7 mouse cellular contexts compared by ENCODE assay signal in the genomic region with DNA sequence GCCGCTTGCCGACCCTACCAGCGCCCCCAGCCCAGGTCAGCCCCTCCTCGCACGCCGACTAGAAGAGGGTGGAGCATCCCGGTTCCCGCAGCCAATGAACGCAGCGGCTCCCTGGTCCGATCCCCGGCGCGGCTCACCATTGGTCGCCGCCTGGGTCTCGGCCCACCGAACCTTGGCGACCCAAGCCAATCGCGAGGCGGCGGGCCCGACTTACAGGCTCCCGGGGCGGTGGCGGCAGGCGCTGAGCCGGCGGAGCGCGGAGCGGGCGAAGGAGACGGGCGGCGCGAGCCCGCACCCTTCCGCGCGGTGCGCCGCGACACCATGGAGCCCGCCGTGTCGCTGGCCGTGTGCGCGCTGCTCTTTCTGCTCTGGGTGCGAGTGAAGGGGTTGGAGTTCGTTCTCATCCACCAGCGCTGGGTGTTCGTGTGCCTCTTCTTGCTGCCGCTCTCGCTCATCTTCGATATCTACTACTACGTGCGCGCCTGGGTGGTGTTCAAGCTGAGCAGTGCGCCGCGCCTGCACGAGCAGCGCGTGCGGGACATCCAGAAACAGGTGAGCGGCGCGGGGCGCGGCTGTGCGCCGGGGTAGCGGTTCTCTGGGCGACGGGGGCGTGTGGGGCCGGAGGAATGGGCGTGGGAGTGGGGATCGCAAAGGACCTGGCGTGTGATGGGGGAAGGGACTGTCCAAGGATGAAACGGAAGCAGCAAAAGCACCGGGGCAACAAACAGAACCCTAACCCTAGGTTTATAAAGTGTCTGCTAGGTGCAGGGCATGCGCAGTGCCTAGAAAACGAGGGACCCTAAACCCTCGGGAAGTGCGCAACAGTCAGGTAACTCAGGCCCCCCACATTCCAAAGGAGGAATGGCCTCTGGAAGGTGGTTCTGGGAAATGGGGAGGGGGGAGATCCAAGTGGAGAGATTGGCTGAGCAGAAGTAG. TPM values are rescaled to one million over a fixed set of nuclear protein-coding genes. Genes with fewer than 3 reads are reported as not detected.
A peak's percentile ranks its signal among the peaks of the same experiment; 100 is the strongest.
DNase-seq lines count a peak whose midpoint lies in the region; ATAC-seq lines count a peak whose summit lies in the region.

Gene Dhcr24 (plus strand): TSS at position 193 of the 936 bp plus-strand sequence.

- H3K27ac ChIP-seq in embryonic facial prominence, embryonic 10.5 days (replicated peaks): peak within 1 kb of the TSS; percentile 97
- H3K27ac ChIP-seq in limb, embryonic 10.5 days: peak within 1 kb of the TSS; percentile 95
- H3K27ac ChIP-seq in midbrain, embryonic 13.5 days: peak within 1 kb of the TSS; percentile 92

- WGBS in embryonic facial prominence, embryonic 10.5 days: under 1% methylated on average over 89 of the region's 89 CpGs
- WGBS in limb, embryonic 10.5 days: under 1% methylated on average over 89 of the region's 89 CpGs
- WGBS in midbrain, embryonic 13.5 days: under 1% methylated on average over 88 of the region's 89 CpGs

- peak within 1 kb of the TSS; percentile 94 for H3K4me2 ChIP-seq in midbrain, embryonic 13.5 days (replicated peaks)

- peaks cover 44% of the 10 kb centered on the region for H3K4me1 ChIP-seq in embryonic facial prominence, embryonic 10.5 days
- H3K4me1 ChIP-seq in limb, embryonic 10.5 days: peaks cover 43% of the 10 kb centered on the region
- peaks cover 40% of the 10 kb centered on the region for H3K4me1 ChIP-seq in midbrain, embryonic 13.5 days (replicated peaks)

- peak within 1 kb of the TSS; percentile 85 for H3K9ac ChIP-seq in midbrain, embryonic 13.5 days (replicated peaks)

- peak; percentile 96 for DNase-seq in adrenal gland, postnatal 10 days
- DNase-seq in embryonic facial prominence, embryonic 10.5 days (ENCODE audit: low spot score): peak; percentile 98
- peak; percentile 93 for DNase-seq in kidney, adult 11 months
- peak; percentile 97 for DNase-seq in limb, embryonic 10.5 days (ENCODE audit: low spot score)
- peak; percentile 77 for DNase-seq in spleen, adult 12 weeks (ENCODE audit: low spot score)

- H3K36me3 ChIP-seq in embryonic facial prominence, embryonic 10.5 days (replicated peaks): peaks cover 35% of the 10 kb centered on the region
- H3K36me3 ChIP-seq in limb, embryonic 10.5 days: peaks cover 35% of the 10 kb centered on the region
- H3K36me3 ChIP-seq in midbrain, embryonic 13.5 days: peaks cover 22% of the 10 kb centered on the region

- peaks cover 4% of the 10 kb centered on the region; the same call in 1 of the 2 replicates for H3K27me3 ChIP-seq in embryonic facial prominence, embryonic 10.5 days (replicated peaks; ENCODE audit: low read depth, poor library complexity, severe bottlenecking)
- no peaks in the 10 kb centered on the region for H3K27me3 ChIP-seq in limb, embryonic 10.5 days (ENCODE audit: low read depth, poor library complexity, severe bottlenecking)
- H3K27me3 ChIP-seq in midbrain, embryonic 13.5 days: 0 out of 2 replicates have a peak, but pooled peaks cover 6% of the 10 kb centered on the region

- ATAC-seq in granulocyte monocyte progenitor cell, adult 5-6 weeks (replicated peaks; ENCODE audit: poor library complexity, severe bottlenecking): peak; percentile 78
- peak; percentile 99 for ATAC-seq in midbrain, embryonic 13.5 days

- H3K9me3 ChIP-seq in embryonic facial prominence, embryonic 10.5 days: no peaks in the 10 kb centered on the region
- H3K9me3 ChIP-seq in limb, embryonic 10.5 days (replicated peaks): no peaks in the 10 kb centered on the region
- H3K9me3 ChIP-seq in midbrain, embryonic 13.5 days: no peaks in the 10 kb centered on the region

- H3K4me3 ChIP-seq in embryonic facial prominence, embryonic 10.5 days: peak within 1 kb of the TSS; percentile 99
- H3K4me3 ChIP-seq in limb, embryonic 10.5 days: peak within 1 kb of the TSS; percentile 99
- peak within 1 kb of the TSS; percentile 83 for H3K4me3 ChIP-seq in midbrain, embryonic 13.5 days (replicated peaks)

RNA-seq across cellular contexts. Expression of gene Dhcr24, which starts in this region (rescaled TPM):
- total RNA-seq in adrenal gland, postnatal 10 days (2021): 10 to 100 TPM; 54.2 to 88.2 TPM
- 10.2 TPM in 2 replicates for polyA plus RNA-seq in embryonic facial prominence, embryonic 10.5 days (2016; fragmentation: Nextera tagmentation; extraction: Ambion mirVana)
- total RNA-seq in granulocyte monocyte progenitor cell, adult 5-6 weeks (2014; fragmentation: Nextera tagmentation): 19.6 and 22.2 TPM in 2 replicates
- 8.7 and 14.4 TPM in 2 replicates for total RNA-seq in granulocyte monocyte progenitor cell, adult 5-6 weeks (2017)
- polyA plus RNA-seq in limb, embryonic 10.5 days (2016; fragmentation: Nextera tagmentation; extraction: Ambion mirVana): 9.8 and 10.1 TPM in 2 replicates
- polyA plus RNA-seq in midbrain, embryonic 13.5 days (2015; fragmentation: Nextera tagmentation; extraction: Ambion mirVana): 7.8 and 8.9 TPM in 2 replicates

Comparison
In these comparisons a context has a peak if more than half of its experiments do, and no peak if none do; other contexts are left out.
1. Peak in every context shown above with its lines: DNase-seq, ATAC-seq, H3K4me3 ChIP-seq and H3K27ac ChIP-seq.